Mouse (Mus musculus): ENCODE results near the gene Trim10.

Trim10 gene

GRCm38 (mm10) chr17:36869284-36869954, at the start of gene Trim10:
Gene Trim10, plus strand, starts transcription at chr17:36869574.
- no peak for DNase-seq (ENCODE audit: extremely low read depth, insufficient read length, low spot score)

DNA sequence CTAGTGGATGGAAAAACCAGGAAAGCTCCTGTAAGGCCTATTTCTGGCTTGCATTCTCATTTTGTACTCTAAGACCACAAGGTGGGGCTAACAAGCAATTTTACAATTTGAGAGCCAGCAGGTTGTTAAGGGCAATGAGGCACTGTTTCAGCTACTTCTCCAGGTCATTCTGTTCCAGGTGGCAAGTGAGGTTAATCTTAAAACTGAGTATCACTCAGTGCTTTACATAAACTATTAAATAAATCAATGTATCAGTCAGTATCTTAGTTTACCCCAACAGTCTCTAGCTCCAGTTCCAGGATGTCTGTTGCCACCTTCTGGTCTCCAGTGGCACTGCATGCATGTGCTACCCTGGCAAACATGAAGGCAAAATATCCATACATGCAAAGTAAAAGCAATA, 45.4 kb upstream of the Trim10 start:
- DNase-seq (ENCODE audit: extremely low read depth, insufficient read length, low spot score): peak; percentile 26

GRCm38 (mm10) chr17:36825525-36825924, 43.8 kb upstream of the Trim10 start:
- no peak for DNase-seq (ENCODE audit: extremely low read depth, insufficient read length, low spot score)

- peak; percentile 50 for DNase-seq (ENCODE audit: extremely low read depth, insufficient read length, low spot score)
Measured at GRCm38 (mm10) chr17:36826002-36826401, 43.4 kb upstream of the Trim10 start.

- no peak for DNase-seq (ENCODE audit: extremely low read depth, insufficient read length, low spot score)
Measured at GRCm38 (mm10) chr17:36828488-36828887, 40.9 kb upstream of the Trim10 start.

DNA sequence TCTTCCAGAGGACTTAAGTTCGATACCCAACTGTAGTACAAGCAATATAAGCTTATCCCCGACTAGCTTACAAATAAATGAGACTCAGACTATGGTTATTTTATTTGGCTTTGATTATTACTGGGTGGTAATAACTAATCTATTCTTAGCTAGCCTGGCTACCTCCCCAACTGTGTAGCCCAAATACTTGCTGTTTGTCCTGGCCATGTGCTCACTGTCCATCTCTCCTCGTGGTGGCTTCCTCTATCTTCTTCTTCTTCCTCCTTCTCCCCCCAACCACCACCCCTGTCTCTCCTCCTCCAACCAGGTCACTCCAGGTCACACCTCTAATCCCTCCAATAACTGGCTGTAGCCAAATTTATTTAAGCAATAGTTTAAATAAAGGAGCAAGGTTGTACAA, 38.9 kb upstream of the Trim10 start:
- no peak for DNase-seq (ENCODE audit: extremely low read depth, insufficient read length, low spot score)

DNA sequence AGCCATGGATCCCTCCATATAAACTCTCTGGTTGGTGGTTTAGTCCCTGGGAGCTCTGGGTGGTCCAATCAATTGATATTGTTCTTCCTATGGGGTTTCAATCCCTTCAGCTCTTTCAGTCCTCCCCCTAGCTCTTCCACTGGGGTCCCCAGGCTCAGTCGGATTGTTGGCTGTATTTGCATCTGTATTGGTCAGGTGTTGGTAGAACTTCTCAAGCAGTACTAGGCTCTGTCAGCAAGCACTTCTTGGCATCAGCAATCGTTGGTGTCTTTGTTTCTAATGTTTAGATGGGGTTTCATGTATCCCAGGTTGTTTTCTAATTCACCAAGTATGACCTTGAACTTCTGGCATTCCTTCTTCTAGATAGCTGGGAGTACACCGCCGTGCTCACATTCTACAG, 36.7 kb upstream of the Trim10 start:
- no peak for DNase-seq (ENCODE audit: extremely low read depth, insufficient read length, low spot score)

GRCm38 (mm10) chr17:36835591-36836426, 33.6 kb upstream of the Trim10 start:
- peak; percentile 46 for DNase-seq (ENCODE audit: extremely low read depth, insufficient read length, low spot score)

- no peak for DNase-seq (ENCODE audit: extremely low read depth, insufficient read length, low spot score)
Measured at GRCm38 (mm10) chr17:36836427-36836812, 33.0 kb upstream of the Trim10 start.

DNA sequence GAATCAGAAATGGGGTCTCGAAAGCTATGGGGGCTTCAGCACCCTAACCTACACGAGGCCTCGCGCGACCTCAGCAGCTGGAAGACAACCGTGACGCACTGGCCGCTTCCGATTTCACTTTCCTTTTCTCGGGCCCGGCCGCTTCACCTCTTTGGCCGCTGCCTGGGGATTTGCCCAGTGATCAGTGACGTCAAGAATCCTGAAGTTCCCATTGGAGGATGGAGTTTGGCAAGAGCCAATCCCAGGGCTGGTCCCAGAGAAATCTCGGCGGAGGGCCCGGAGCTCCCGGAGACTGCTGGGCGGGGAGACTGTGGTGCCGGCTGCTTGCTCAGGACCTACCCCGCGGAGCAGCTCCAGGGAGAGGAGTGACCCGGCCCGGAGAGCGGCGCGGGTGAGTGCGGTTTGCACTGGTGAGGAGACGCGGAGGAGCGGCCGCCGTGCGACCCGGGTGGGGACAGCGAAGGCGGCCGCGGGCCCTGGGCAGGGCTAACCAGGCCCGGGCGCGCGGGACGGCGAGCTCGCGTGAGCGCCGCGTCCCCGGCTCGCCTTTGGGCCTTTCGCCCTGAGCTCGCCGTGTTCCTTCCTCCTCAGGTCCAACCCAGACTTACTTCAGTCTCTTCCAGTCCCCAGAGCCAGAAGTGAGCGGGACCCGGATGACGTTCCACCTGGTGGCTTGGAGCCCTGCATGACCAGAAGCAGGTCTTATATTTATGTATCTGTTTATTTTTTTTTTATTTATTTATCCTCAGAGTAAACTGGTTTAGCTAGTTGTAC, 32.3 kb upstream of the Trim10 start, which contains the start of gene Trim26:
TSS of gene Trim26 (plus strand) at position 261 of the 774 bp plus-strand sequence.
- DNase-seq (ENCODE audit: extremely low read depth, insufficient read length, low spot score): peak; percentile 97

GRCm38 (mm10) chr17:36839001-36839400, 30.4 kb upstream of the Trim10 start:
- no peak for DNase-seq (ENCODE audit: extremely low read depth, insufficient read length, low spot score)

GRCm38 (mm10) chr17:36839931-36840330, 29.4 kb upstream of the Trim10 start:
- DNase-seq (ENCODE audit: extremely low read depth, insufficient read length, low spot score): no peak

GRCm38 (mm10) chr17:36840961-36841445, 28.4 kb upstream of the Trim10 start:
- no peak for DNase-seq (ENCODE audit: extremely low read depth, insufficient read length, low spot score)

GRCm38 (mm10) chr17:36843696-36844095, 25.7 kb upstream of the Trim10 start:
- DNase-seq (ENCODE audit: extremely low read depth, insufficient read length, low spot score): no peak

DNA sequence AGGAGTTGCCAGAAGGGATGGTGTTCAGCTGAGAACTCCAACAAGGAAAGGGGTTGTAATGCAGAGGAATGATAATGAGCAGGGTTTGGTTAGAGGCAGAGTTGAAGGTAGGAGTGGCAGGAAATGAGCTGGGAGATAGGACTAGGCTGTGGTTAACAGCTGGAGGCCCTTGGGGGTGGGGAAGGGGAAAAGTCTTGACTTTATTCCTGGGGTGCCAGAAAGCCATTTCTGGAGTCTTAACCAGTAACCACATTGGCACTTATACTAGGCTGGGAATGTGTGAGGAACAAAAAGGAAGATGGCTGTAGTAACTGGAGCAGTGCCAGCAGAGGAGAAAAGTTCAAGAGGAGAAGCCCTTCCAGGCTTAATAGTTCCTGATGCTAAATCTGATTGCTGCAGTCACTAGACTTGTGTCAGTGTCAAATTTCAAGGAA, 25.1 kb upstream of the Trim10 start:
- no peak for DNase-seq (ENCODE audit: extremely low read depth, insufficient read length, low spot score)

DNA sequence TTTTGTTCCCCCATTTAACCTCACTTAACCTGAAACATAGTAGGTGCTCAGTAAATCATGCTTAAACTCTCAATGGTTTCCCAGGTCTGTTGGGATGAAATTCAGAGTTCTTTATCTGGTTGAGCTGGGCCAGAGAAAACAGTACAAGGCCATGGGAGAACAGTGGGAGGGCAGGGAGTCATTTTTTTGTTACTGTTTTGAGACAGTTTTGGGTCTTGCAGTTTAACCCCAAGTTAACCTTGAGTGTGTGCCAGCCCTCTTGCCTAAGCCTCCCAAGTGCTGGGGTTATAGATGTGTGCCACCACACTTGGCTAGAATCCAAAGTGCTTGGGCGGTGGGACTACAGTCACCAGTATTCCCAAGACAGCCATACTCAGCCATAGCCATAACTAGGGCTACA, 24.6 kb upstream of the Trim10 start:
- DNase-seq (ENCODE audit: extremely low read depth, insufficient read length, low spot score): no peak

DNA sequence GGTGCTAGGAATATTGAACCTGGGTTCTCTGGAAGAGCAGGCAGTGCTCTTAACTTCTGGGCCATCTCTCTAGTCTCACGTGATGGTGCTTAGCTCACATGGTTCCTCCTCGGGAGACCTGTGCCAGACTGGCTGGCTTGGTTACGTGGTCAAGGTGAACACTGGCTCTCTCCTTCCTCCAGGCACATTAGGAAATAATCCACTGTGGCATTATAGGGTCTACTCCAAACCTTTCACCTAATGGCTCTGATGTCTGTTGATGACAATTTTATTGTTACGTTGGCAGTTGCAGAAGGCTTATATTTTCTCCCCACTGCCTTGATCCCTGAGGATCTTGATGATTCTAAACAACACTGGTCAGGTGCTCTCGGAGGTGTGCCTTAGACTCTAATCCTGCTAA, 20.5 kb upstream of the Trim10 start:
- no peak for DNase-seq (ENCODE audit: extremely low read depth, insufficient read length, low spot score)

GRCm38 (mm10) chr17:36849992-36850391, 19.4 kb upstream of the Trim10 start:
- no peak for DNase-seq (ENCODE audit: extremely low read depth, insufficient read length, low spot score)

DNA sequence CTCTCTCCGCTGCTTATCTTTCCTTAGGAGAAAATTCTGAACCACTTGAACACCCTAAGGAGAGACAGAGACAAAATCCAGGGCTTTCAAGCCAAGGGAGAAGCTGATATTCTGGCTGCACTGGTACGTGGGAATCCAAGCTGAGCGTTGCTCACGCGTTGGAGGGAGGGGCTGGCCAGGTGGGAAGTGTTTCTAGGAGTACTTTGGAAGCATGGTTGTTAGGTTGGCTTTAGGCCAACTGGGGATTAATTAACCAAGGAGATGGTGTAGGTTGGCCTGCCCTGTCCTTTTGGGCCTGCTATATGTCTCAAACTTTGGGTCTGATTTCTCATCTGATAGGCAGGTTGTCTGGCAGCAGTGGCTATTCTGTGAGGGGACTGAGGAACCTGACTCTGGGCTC, 18.2 kb upstream of the Trim10 start:
- DNase-seq (ENCODE audit: extremely low read depth, insufficient read length, low spot score): no peak

- DNase-seq (ENCODE audit: extremely low read depth, insufficient read length, low spot score): no peak
Measured at GRCm38 (mm10) chr17:36851627-36852026, 17.7 kb upstream of the Trim10 start.

DNA sequence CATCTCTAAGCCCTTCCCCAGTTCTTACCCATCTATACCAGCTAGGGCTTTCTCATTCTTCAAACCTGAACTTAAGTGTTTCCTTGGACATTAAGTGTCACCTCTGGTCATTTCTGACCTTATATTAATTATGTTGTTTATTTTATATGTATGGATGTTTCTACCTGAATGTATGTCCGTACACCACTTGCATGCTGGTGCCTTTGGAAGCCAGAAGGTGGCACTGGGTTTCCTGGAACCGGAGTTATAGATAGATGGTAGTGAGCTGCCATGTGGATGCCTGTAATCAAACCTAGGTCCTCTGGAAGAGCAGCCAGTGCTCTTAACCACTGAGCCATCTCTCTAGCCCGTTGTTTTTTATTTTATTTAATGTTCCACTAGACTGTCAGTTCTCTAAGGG, 13.9 kb upstream of the Trim10 start:
- no peak for DNase-seq (ENCODE audit: extremely low read depth, insufficient read length, low spot score)
